Mouse (Mus musculus) thymus, postnatal 0 days (tissue): ENCODE measurements around the gene Syk. TPM values are rescaled to one million over a fixed set of nuclear protein-coding genes. Genes with fewer than 3 reads are reported as not detected.

Source experiments
- DNase-seq: peaks from one replicate; pipeline ENCODE4 v3.0.0-alpha.2; 2015; ENCODE audit warnings: low spot score
- polyA plus RNA-seq: library from polyadenylated mRNA; unstranded; fragments of >200 nt; fragmentation: Nextera tagmentation; extraction: Ambion mirVana; gene quantifications from 2 replicates; pipeline ENCODE4 v1.2.1, GENCODE M21; 2015

Gene Syk
- polyA plus RNA-seq = 7.6 and 8.9 TPM in 2 replicates

- peak; percentile 87 for DNase-seq
These were observed at the start of gene Syk for GRCm38 (mm10) chr13:52582878-52583661. TSS of gene Syk (plus strand) at chr13:52583173.

GRCm38 (mm10) chr13:52533644-52534043 lies 49.3 kb upstream of the Syk start:
- no peak for DNase-seq

GRCm38 (mm10) chr13:52535542-52535941 lies 47.4 kb upstream of the Syk start:
- peak; percentile 80 for DNase-seq

- DNase-seq = peak; percentile 80
These were observed 45.0 kb upstream of the Syk start for GRCm38 (mm10) chr13:52537754-52538587.

- peak; percentile 54 for DNase-seq
These were observed 44.3 kb upstream of the Syk start for GRCm38 (mm10) chr13:52538588-52539116.

- no peak for DNase-seq
These were observed 43.5 kb upstream of the Syk start for GRCm38 (mm10) chr13:52539461-52539860.

- DNase-seq = peak; percentile 35
These were observed 41.5 kb upstream of the Syk start for GRCm38 (mm10) chr13:52541385-52542035.

- no peak for DNase-seq
These were observed 40.9 kb upstream of the Syk start for GRCm38 (mm10) chr13:52542036-52542526.

GRCm38 (mm10) chr13:52542636-52543035 lies 40.3 kb upstream of the Syk start:
- no peak for DNase-seq

- no peak for DNase-seq
These were observed 36.7 kb upstream of the Syk start for GRCm38 (mm10) chr13:52546288-52546687.

- DNase-seq = no peak
These were observed 32.2 kb upstream of the Syk start for GRCm38 (mm10) chr13:52550690-52551193.

GRCm38 (mm10) chr13:52551275-52551674 lies 31.7 kb upstream of the Syk start:
- peak; percentile 60 for DNase-seq

- DNase-seq = no peak
These were observed 30.0 kb upstream of the Syk start for GRCm38 (mm10) chr13:52552822-52553477.

- no peak for DNase-seq
These were observed 28.3 kb upstream of the Syk start for GRCm38 (mm10) chr13:52554722-52555121.

GRCm38 (mm10) chr13:52557421-52557820 lies 25.6 kb upstream of the Syk start:
- no peak for DNase-seq

GRCm38 (mm10) chr13:52561367-52562165 lies 21.4 kb upstream of the Syk start:
- no peak for DNase-seq

- DNase-seq = no peak
These were observed 20.8 kb upstream of the Syk start for GRCm38 (mm10) chr13:52562166-52562571.

- DNase-seq = peak; percentile 44
These were observed 17.8 kb upstream of the Syk start for GRCm38 (mm10) chr13:52565103-52565739.

GRCm38 (mm10) chr13:52566188-52566760 lies 16.7 kb upstream of the Syk start:
- DNase-seq = peak; percentile 58
